Mouse (Mus musculus): ENCODE data around the gene Iars2. TPM values are rescaled to one million over a fixed set of nuclear protein-coding genes. Genes with fewer than 3 reads are reported as not detected.

The Iars2 gene
- 11.7 and 17.3 TPM in 2 replicates for total RNA-seq (2015; ENCODE audit: low replicate concordance)
- total RNA-seq (2017; ENCODE audit: low replicate concordance): 12.5 and 17.3 TPM in 2 replicates

GRCm38 (mm10) chr1:185328721-185329610 lies at the start of gene Iars2:
Gene Iars2, minus strand, starts transcription at chr1:185329396.
- ATAC-seq (replicated peaks; ENCODE audit: low FRiP score, poor library complexity, severe bottlenecking): peak; percentile 87

- ATAC-seq (replicated peaks; ENCODE audit: low FRiP score, poor library complexity, severe bottlenecking): no peak
Measured at GRCm38 (mm10) chr1:185377429-185377828, 48.2 kb upstream of the Iars2 start.

- no peak for ATAC-seq (replicated peaks; ENCODE audit: low FRiP score, poor library complexity, severe bottlenecking)
Measured at GRCm38 (mm10) chr1:185376390-185376789, 47.2 kb upstream of the Iars2 start.

GRCm38 (mm10) chr1:185369979-185370378 lies 40.8 kb upstream of the Iars2 start:
- no peak for ATAC-seq (replicated peaks; ENCODE audit: low FRiP score, poor library complexity, severe bottlenecking)

GRCm38 (mm10) chr1:185367383-185367782 lies 38.2 kb upstream of the Iars2 start:
- ATAC-seq (replicated peaks; ENCODE audit: low FRiP score, poor library complexity, severe bottlenecking): no peak

GRCm38 (mm10) chr1:185364183-185364540 lies 35.0 kb upstream of the Iars2 start:
- no peak for ATAC-seq (replicated peaks; ENCODE audit: low FRiP score, poor library complexity, severe bottlenecking)

- ATAC-seq (replicated peaks; ENCODE audit: low FRiP score, poor library complexity, severe bottlenecking): peak; percentile 58
Measured at GRCm38 (mm10) chr1:185363526-185364182, 34.5 kb upstream of the Iars2 start.

GRCm38 (mm10) chr1:185362677-185363520 lies 33.7 kb upstream of the Iars2 start, which contains the start of gene Eprs:
Gene Eprs, plus strand, starts transcription at chr1:185363044.
- ATAC-seq (replicated peaks; ENCODE audit: low FRiP score, poor library complexity, severe bottlenecking): peak; percentile 96

GRCm38 (mm10) chr1:185358211-185358610 lies 29.0 kb upstream of the Iars2 start:
- ATAC-seq (replicated peaks; ENCODE audit: low FRiP score, poor library complexity, severe bottlenecking): no peak

GRCm38 (mm10) chr1:185356246-185356645 lies 27.1 kb upstream of the Iars2 start:
- no peak for ATAC-seq (replicated peaks; ENCODE audit: low FRiP score, poor library complexity, severe bottlenecking)

GRCm38 (mm10) chr1:185354731-185355130 lies 25.5 kb upstream of the Iars2 start:
- ATAC-seq (replicated peaks; ENCODE audit: low FRiP score, poor library complexity, severe bottlenecking): no peak

GRCm38 (mm10) chr1:185353351-185353750 lies 24.2 kb upstream of the Iars2 start:
- no peak for ATAC-seq (replicated peaks; ENCODE audit: low FRiP score, poor library complexity, severe bottlenecking)

- no peak for ATAC-seq (replicated peaks; ENCODE audit: low FRiP score, poor library complexity, severe bottlenecking)
Measured at GRCm38 (mm10) chr1:185352151-185352550, 23.0 kb upstream of the Iars2 start.

GRCm38 (mm10) chr1:185350611-185351010 lies 21.4 kb upstream of the Iars2 start:
- ATAC-seq (replicated peaks; ENCODE audit: low FRiP score, poor library complexity, severe bottlenecking): no peak

GRCm38 (mm10) chr1:185349741-185350140 lies 20.5 kb upstream of the Iars2 start:
- no peak for ATAC-seq (replicated peaks; ENCODE audit: low FRiP score, poor library complexity, severe bottlenecking)

- no peak for ATAC-seq (replicated peaks; ENCODE audit: low FRiP score, poor library complexity, severe bottlenecking)
Measured at GRCm38 (mm10) chr1:185346188-185346587, 17.0 kb upstream of the Iars2 start.

GRCm38 (mm10) chr1:185343422-185343821 lies 14.2 kb upstream of the Iars2 start:
- 0 out of 2 replicates have a peak, but pooled peaks have one; percentile 35 for ATAC-seq (replicated peaks; ENCODE audit: low FRiP score, poor library complexity, severe bottlenecking)

GRCm38 (mm10) chr1:185342441-185342840 lies 13.2 kb upstream of the Iars2 start:
- ATAC-seq (replicated peaks; ENCODE audit: low FRiP score, poor library complexity, severe bottlenecking): no peak

GRCm38 (mm10) chr1:185336535-185336934 lies 7.3 kb upstream of the Iars2 start:
- ATAC-seq (replicated peaks; ENCODE audit: low FRiP score, poor library complexity, severe bottlenecking): no peak

- ATAC-seq (replicated peaks; ENCODE audit: low FRiP score, poor library complexity, severe bottlenecking): no peak
Measured at GRCm38 (mm10) chr1:185335231-185335765, 6.1 kb upstream of the Iars2 start.

Data from erythroblast, adult 5-6 weeks (primary cell).